Mouse (Mus musculus) E14TG2a.4 (cell line): ENCODE measurements around the gene Tjp2.

Source experiments
- H3K27me3 ChIP-seq: 2 replicates; pipeline ENCODE4 v1.6.1; 2014; ENCODE audit warnings: low read length, control low read depth; ENCODE audit not compliant: insufficient read depth
- H3K36me3 ChIP-seq: 2 replicates; pipeline ENCODE4 v1.6.1; 2014; ENCODE audit warnings: low read length, control low read depth; ENCODE audit not compliant: insufficient read depth
- H3K4me1 ChIP-seq: replicated peaks from 2 replicates; pipeline ENCODE4 v1.6.1; 2014; ENCODE audit warnings: low read depth, low read length, control low read depth
- H3K4me3 ChIP-seq: replicated peaks from 2 replicates; pipeline ENCODE4 v1.5.1; 2014; ENCODE audit warnings: mild to moderate bottlenecking, low read length
- H3K9me3 ChIP-seq: 2 replicates; pipeline ENCODE4 v1.6.1; 2014; ENCODE audit warnings: low read length, control low read depth
- CTCF ChIP-seq: conservative IDR thresholded peaks from 2 replicates; pipeline ENCODE4 v1.5.1; 2014; ENCODE audit warnings: low read length
- NANOG ChIP-seq: IDR thresholded peaks from 2 replicates; pipeline ENCODE4 v1.6.1; 2014; ENCODE audit warnings: borderline replicate concordance, low read length, mixed read lengths
- POU5F1 ChIP-seq: IDR thresholded peaks from 2 replicates; pipeline ENCODE4 v1.6.1; 2014; ENCODE audit warnings: low read length, borderline replicate concordance

Gene Tjp2

DNA sequence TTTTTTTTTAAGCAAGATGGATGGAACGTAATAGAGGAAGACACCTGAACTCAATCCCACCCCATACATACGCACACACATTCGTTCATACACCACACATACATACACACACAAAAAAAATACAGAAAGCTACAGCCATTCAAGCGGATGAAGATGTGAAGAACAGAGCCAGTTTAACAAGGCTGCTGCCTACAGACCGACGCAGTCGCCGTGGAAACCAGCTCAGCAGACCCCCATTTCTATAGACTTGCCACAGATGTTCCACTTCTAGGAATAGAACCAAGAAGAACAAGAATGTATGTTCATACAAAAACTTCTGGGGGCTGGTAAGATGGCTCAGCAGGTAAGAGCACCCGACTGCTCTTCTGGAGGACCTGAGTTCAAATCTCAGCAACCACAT, 8.1 kb downstream of the Tjp2 start:
- Histone ChIP-seq H3K4me1 (peaks cover 97% of the 10 kb centered on the region), H3K27me3 (no peaks in the 10 kb centered on the region), H3K36me3 (peaks cover 42% of the 10 kb centered on the region), H3K4me3 (no peak overlapping the region), H3K9me3 (no peaks in the 10 kb centered on the region)
- no peak for TF ChIP-seq POU5F1
- TF ChIP-seq CTCF = no peak
- no peak for TF ChIP-seq NANOG

DNA sequence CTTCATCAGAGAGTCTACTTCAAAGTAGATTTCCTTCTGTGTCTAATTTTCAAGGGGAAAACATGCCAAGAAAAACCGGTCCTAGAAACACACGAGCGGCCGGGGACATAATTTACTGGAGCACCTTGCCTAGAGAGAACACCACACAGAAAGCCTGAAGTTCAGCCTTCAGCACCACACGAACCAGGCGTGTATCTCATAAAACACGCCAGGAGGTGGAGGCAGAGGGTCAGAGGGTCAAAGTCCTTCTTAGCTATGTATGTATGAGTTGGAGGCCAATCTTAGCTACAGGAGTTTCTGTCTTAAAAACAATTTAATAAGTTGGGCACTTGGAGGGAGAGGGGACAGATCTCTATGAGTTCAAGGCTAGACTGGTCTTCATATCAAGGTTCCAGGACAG, 9.9 kb downstream of the Tjp2 start:
- Histone ChIP-seq H3K4me3 (no peak overlapping the region), H3K9me3 (no peaks in the 10 kb centered on the region), H3K36me3 (peaks cover 54% of the 10 kb centered on the region), H3K4me1 (peaks cover 98% of the 10 kb centered on the region), H3K27me3 (no peaks in the 10 kb centered on the region)
- TF ChIP-seq CTCF (no peak), NANOG (no peak), POU5F1 (no peak)

DNA sequence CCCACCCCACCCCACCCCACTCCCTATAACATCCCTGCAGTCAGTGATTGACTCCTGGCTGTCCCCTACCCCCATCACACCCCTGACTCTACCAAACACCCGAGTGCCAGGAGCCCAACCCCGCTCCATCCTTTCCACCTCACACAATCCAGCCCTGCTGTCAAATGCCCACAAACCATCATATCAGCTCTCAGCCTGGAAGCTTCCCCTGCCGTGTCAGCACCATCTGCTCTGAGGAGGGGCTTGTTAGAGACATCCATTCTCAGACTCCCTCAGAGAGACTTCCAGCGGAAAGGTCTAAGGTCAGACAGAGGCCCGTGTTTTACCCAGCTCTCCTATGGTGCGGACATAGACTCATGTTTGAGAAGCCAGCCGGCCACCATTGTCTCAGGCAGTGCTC, 11.5 kb downstream of the Tjp2 start:
- TF ChIP-seq CTCF = no peak
- TF ChIP-seq POU5F1 = no peak
- TF ChIP-seq NANOG = no peak
- Histone ChIP-seq H3K9me3 (peaks cover under 1% of the 10 kb centered on the region), H3K36me3 (peaks cover 59% of the 10 kb centered on the region), H3K4me3 (peak overlapping the region; percentile 27; the same call in 1 of the 2 replicates), H3K27me3 (no peaks in the 10 kb centered on the region), H3K4me1 (peaks cover 97% of the 10 kb centered on the region)

DNA sequence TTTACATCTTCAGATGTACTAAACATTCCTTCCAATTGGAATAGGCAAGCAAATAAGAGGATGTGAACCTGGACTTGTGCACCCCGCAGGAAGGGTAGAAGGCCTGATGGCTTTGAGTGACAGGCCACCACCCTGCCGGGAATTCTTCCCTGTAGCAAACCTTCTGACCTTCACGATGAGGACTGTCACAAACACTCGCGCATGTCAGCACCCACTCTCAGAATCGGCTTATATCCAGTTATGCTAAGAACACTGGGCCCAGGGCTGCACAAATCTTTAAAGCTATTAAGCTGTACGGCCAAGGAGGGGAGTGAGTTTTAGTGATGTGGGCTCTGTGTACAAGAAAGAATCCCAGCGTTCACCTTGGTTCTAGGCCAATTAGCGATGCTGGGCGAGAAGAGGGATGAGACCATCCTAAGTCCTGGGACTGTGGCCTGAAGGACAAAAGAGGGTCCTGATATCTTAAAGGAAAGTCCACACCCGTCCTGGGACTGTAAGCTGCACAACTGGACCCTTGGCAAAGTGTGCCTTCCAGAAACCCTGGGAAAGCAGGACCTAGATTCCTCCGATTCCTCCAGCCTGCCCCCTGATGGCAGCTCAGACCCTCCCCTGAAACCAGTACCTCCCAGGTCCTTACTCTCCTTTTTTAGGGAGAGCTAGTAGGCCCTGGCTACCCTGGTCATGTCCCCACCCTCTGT, 12.1 kb downstream of the Tjp2 start:
- no peaks in the 10 kb centered on the region for H3K27me3 ChIP-seq
- peak overlapping the region; percentile 27; the same call in 1 of the 2 replicates for H3K4me3 ChIP-seq
- peaks cover 96% of the 10 kb centered on the region for H3K4me1 ChIP-seq
- H3K9me3 ChIP-seq = peaks cover 6% of the 10 kb centered on the region
- TF ChIP-seq CTCF = no peak
- no peak for TF ChIP-seq POU5F1
- TF ChIP-seq NANOG = no peak
- peaks cover 65% of the 10 kb centered on the region for H3K36me3 ChIP-seq

DNA sequence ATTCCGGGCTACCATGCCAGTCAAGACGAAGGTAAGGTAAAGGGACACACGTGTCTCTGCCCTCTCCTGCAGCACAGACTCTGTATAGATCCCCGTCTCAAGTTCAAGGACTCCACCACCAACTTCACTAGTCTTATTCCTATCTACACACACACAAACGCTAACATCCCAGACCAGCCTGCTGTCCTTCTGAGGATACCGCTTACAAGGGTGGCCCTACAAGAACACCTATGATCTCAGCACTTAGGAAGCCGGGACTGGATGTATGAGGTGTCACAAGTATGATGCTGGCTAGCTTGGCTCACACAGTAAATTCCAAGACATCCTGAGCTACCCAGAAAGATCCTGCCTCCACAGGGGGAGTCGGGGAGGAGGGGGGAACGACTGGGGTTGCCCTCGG, 13.7 kb downstream of the Tjp2 start:
- peaks cover 80% of the 10 kb centered on the region for H3K36me3 ChIP-seq
- H3K4me3 ChIP-seq = no peak overlapping the region
- H3K27me3 ChIP-seq = no peaks in the 10 kb centered on the region
- H3K4me1 ChIP-seq = peaks cover 96% of the 10 kb centered on the region
- no peak for TF ChIP-seq CTCF
- TF ChIP-seq NANOG = no peak
- TF ChIP-seq POU5F1 = no peak
- H3K9me3 ChIP-seq = peaks cover 6% of the 10 kb centered on the region

DNA sequence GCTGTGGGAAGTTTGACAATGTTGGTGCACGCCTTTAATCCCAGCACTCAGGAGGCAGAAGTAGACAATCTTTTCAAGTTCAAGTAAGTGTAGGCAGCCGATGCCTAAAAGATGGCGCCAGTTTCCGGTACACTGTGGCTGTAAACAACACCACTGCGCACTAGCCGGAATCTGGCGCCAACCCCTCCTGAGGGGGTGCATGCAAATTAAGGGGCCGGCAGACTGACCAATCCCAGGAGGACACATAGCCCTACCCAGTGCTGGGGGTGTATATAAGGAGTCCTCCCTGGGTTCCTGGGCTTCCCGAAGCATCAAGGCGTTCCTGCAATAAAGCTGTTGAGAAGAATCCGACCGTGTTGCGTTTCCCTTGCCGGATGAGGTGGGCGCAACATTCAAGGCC, 15.3 kb downstream of the Tjp2 start:
- Histone ChIP-seq H3K27me3 (no peaks in the 10 kb centered on the region), H3K36me3 (peaks cover 74% of the 10 kb centered on the region), H3K4me1 (peaks cover 95% of the 10 kb centered on the region), H3K4me3 (peak overlapping the region; percentile 27; the same call in 1 of the 2 replicates), H3K9me3 (peaks cover 6% of the 10 kb centered on the region)
- TF ChIP-seq CTCF (no peak), NANOG (no peak), POU5F1 (no peak)

DNA sequence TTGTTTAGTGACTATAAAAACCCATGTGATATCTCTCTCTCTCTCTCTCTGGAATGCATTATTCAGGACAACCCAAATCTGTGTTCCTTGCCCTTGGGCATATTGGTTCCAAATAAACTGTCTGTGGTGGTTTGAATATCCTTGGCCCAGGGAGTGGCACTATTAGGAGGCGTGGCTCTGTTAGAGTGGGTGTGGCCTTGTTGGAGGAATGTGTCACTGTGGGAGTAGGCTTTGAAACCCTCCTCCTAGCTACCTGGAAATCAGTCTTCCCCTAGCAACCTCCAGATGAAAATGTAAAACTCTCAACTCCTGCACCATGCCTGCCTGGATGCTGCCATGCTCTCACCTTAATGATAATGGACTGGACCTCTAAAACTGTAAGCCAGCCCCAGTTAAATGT, 16.9 kb downstream of the Tjp2 start:
- Histone ChIP-seq H3K4me1 (peaks cover 94% of the 10 kb centered on the region), H3K27me3 (no peaks in the 10 kb centered on the region), H3K9me3 (peaks cover 6% of the 10 kb centered on the region), H3K36me3 (peaks cover 78% of the 10 kb centered on the region), H3K4me3 (no peak overlapping the region)
- TF ChIP-seq POU5F1 (no peak), CTCF (no peak), NANOG (no peak)

DNA sequence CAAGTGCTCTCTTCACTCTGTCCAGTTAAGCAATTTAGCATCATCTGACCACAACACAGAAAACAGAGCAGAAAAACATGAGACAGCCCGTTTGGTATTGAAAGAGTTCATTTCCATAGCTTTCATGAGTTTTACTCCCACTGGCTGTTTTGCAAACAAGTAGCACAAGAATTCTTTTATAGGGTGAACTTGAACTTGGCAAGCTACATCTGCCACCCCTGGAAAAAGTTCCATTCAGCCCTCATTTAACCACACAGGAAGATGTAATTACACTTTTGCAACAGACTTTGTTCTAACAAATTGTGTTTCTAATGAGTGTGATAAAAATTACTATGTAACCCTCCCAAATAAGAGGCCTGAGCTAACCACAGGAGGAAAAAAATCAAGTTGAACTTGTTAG, 19.8 kb downstream of the Tjp2 start:
- Histone ChIP-seq H3K4me1 (peaks cover 88% of the 10 kb centered on the region), H3K27me3 (no peaks in the 10 kb centered on the region), H3K36me3 (peaks cover 65% of the 10 kb centered on the region), H3K9me3 (peaks cover 6% of the 10 kb centered on the region), H3K4me3 (no peak overlapping the region)
- no peak for TF ChIP-seq POU5F1
- no peak for TF ChIP-seq CTCF
- TF ChIP-seq NANOG = no peak

DNA sequence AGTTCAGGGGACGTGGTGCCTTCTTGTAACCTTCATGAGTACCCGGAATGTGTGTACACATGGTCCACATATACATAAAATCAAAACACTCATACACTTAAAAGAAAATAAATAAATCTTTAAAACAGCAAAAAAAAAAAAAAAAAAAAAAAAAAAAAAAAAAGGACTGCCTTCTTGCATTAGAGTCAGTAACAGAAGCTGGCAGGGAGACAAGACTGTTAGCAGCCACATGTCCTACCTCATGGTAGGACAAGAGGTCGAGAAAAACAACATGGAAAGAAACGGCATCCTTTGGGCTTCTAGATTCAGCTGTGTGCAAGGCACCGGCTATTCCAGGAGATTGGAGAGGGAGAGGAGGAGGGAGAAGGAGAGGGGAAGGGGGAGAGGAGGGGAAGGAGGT, 23.0 kb downstream of the Tjp2 start:
- TF ChIP-seq NANOG (no peak), POU5F1 (no peak), CTCF (no peak)
- Histone ChIP-seq H3K9me3 (no peaks in the 10 kb centered on the region), H3K27me3 (no peaks in the 10 kb centered on the region), H3K36me3 (peaks cover 48% of the 10 kb centered on the region), H3K4me1 (peaks cover 91% of the 10 kb centered on the region), H3K4me3 (no peak overlapping the region)
